Mouse (Mus musculus) Muller cell, postnatal 12 days (primary cell): ENCODE measurements around the gene Trpv4.
A peak's percentile ranks its signal among the peaks of the same experiment; 100 is the strongest.

Source experiments
- DNase-seq: peaks from one replicate; pipeline ENCODE4 v3.0.0-alpha.2; 2015; ENCODE audit errors: inconsistent ontology term

The Trpv4 gene

GRCm38 (mm10) chr5:114667228-114667856 lies 9.1 kb upstream of the Trpv4 start:
- peak; percentile 98 for DNase-seq

GRCm38 (mm10) chr5:114666659-114667058 lies 8.4 kb upstream of the Trpv4 start:
- DNase-seq: no peak

GRCm38 (mm10) chr5:114664750-114665149 lies 6.5 kb upstream of the Trpv4 start:
- no peak for DNase-seq

GRCm38 (mm10) chr5:114664139-114664538 lies 5.9 kb upstream of the Trpv4 start:
- no peak for DNase-seq

GRCm38 (mm10) chr5:114661029-114661428 lies 2.8 kb upstream of the Trpv4 start:
- no peak for DNase-seq

- DNase-seq: no peak
These were observed 795 bp downstream of the Trpv4 start for GRCm38 (mm10) chr5:114657426-114657825.

- no peak for DNase-seq
These were observed 1.9 kb downstream of the Trpv4 start for GRCm38 (mm10) chr5:114656305-114656704.

- DNase-seq: no peak
These were observed 2.5 kb downstream of the Trpv4 start for GRCm38 (mm10) chr5:114655721-114656120.

GRCm38 (mm10) chr5:114653656-114654437 lies 4.4 kb downstream of the Trpv4 start:
- no peak for DNase-seq

GRCm38 (mm10) chr5:114651449-114651848 lies 6.8 kb downstream of the Trpv4 start:
- no peak for DNase-seq

GRCm38 (mm10) chr5:114651002-114651401 lies 7.2 kb downstream of the Trpv4 start:
- DNase-seq: peak; percentile 60

GRCm38 (mm10) chr5:114648728-114649311 lies 9.4 kb downstream of the Trpv4 start:
- DNase-seq: peak; percentile 78

GRCm38 (mm10) chr5:114647211-114647974 lies 10.8 kb downstream of the Trpv4 start:
- DNase-seq: peak; percentile 77

GRCm38 (mm10) chr5:114645916-114646315 lies 12.3 kb downstream of the Trpv4 start:
- no peak for DNase-seq

- no peak for DNase-seq
These were observed 13.3 kb downstream of the Trpv4 start for GRCm38 (mm10) chr5:114644918-114645317.

- DNase-seq: no peak
These were observed 17.4 kb downstream of the Trpv4 start for GRCm38 (mm10) chr5:114640809-114641208.

- no peak for DNase-seq
These were observed 18.6 kb downstream of the Trpv4 start for GRCm38 (mm10) chr5:114639645-114639957.

GRCm38 (mm10) chr5:114638769-114639644 lies 19.2 kb downstream of the Trpv4 start:
- peak; percentile 91 for DNase-seq

- DNase-seq: no peak
These were observed 22.1 kb downstream of the Trpv4 start for GRCm38 (mm10) chr5:114636091-114636490.

GRCm38 (mm10) chr5:114631336-114631735 lies 26.9 kb downstream of the Trpv4 start:
- no peak for DNase-seq

GRCm38 (mm10) chr5:114625590-114625989 lies 32.6 kb downstream of the Trpv4 start:
- DNase-seq: peak; percentile 54
